Mouse (Mus musculus) megakaryocyte, adult 5-6 weeks (primary cell): ENCODE data around the gene Fut4. TPM values are rescaled to one million over a fixed set of nuclear protein-coding genes. Genes with fewer than 3 reads are reported as not detected.
"Not testable (repeated sequence)": the region's sequence is repeated elsewhere in the genome, so short reads cannot be mapped to it uniquely, and the experiment has no call there.

Source experiments
- ATAC-seq: 2 replicates; pipeline ENCODE4 v1.8.0; 2016; ENCODE audit warnings: mild to moderate bottlenecking, inconsistent platforms; ENCODE audit not compliant: poor library complexity, severe bottlenecking
- total RNA-seq, 2 experiments: library from RNA; stranded (forward) in 1 of 2; stranded (reverse) in 1 of 2; fragments of 153-499, 151-499 nt in 1 of 2; fragments of 221-1000, 200-1000 nt in 1 of 2; gene quantifications; 2 replicates each; pipeline versions ENCODE4 v1.2.3 to v1.2.4; 2015 to 2017

Fut4 gene
- total RNA-seq, 2 experiments from 2014 or later, result 7.2 to 9.5 TPM

- ATAC-seq, result no peak
Measured at GRCm38 (mm10) chr9:14726629-14727028, 25.6 kb downstream of the Fut4 start.

DNA sequence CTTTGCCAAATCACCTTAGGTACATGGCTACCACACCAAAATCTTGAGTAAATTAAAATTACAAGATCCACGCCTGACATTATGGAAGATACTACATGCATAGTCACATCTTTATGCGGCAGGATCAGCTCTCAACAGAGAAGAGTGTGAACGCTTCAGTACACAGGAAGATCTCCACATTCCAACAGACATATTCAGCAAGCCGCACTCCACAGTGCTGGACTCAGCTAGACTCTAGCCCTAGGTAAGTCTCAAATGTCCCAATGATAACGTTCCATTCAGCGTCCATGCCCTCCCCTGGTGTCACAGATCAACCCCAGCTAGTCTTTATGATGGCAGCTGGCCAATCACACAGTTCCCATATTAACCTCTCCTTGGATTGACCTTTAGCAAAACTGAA is 26.2 kb downstream of the Fut4 start:
- no peak for ATAC-seq

GRCm38 (mm10) chr9:14724755-14725420 is 27.3 kb downstream of the Fut4 start:
- peak; percentile 93 for ATAC-seq

DNA sequence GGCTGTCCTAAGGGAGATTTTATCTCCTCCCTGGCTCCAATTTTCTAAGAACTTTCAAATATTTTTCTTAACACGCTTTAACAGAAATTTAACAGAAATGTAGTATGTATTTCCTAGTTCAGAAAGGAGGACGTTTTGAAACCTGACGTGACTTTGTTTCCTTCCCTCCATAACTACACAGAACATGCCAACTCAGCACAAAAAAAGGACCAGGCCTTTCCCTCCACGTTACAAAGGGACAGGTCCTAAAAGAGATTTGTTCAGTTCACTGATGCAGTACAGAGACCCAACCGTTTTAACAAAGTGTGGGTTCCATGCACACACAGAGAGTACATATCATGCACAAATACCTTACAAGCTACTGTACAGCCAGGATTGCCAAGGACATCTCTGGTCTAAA is 30.6 kb downstream of the Fut4 start:
- no peak for ATAC-seq

GRCm38 (mm10) chr9:14720384-14720783 is 31.8 kb downstream of the Fut4 start:
- ATAC-seq, result no peak

- ATAC-seq, result 0 out of 2 replicates have a peak, but pooled peaks have one; percentile 18
Measured at GRCm38 (mm10) chr9:14718332-14718691, 33.9 kb downstream of the Fut4 start.

- peak; percentile 35; the same call in 1 of the 2 replicates for ATAC-seq
Measured at GRCm38 (mm10) chr9:14717689-14718331, 34.4 kb downstream of the Fut4 start.

- ATAC-seq, result no peak
Measured at GRCm38 (mm10) chr9:14715258-14715657, 36.9 kb downstream of the Fut4 start.

GRCm38 (mm10) chr9:14710910-14711309 is 41.3 kb downstream of the Fut4 start:
- ATAC-seq, result no peak

GRCm38 (mm10) chr9:14705321-14706162 is 46.7 kb downstream of the Fut4 start:
- ATAC-seq, result no peak

DNA sequence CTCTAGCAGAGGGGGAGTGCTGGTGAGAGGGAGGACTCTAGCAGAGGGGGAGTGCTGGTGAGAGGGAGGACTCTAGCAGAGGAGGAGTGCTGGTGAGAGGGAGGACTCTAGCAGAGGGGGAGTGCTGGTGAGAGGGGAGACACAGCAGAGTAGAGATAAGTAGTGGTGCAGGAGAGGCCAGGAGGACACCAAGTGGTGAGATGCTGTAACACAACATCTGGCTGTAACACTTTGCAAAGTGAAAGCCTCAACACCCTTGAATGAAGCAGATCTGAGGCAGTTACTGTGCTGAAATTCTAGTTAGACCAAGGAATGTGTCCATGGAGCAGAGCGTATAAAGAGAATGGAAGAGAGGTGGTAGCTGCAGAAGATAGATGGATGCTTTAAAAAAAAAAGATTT is 51.4 kb downstream of the Fut4 start:
- not testable (repeated sequence) for ATAC-seq

DNA sequence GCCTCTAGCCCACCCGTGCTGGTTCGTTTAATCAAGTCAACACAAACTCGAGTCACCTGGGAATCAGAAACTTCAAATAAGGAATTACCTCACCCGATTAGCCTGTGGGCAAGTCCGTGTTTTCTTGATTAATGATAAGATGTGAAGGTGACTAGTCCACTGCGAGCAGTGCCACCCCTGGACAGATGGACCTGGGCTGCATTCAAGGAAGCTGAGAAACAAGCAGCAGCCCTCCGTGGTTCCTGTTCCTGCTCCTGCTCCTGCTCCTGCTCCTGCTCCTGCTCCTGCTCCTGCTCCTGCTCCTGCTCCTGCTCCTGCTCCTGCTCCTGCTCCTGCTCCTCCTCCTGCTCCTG is 52.9 kb downstream of the Fut4 start:
- no peak for ATAC-seq

- ATAC-seq, result peak; percentile 79
Measured at GRCm38 (mm10) chr9:14698582-14699287, 53.5 kb downstream of the Fut4 start.

Other genes starting within 250 kb of the Fut4 start
- gene Amotl1, start 107.3 kb downstream of the Fut4 start, total RNA-seq (2015), result not detected in 2 replicates
- gene Amotl1, start 107.3 kb downstream of the Fut4 start, total RNA-seq (2017), result not detected in 2 replicates
- 0.09 TPM in 1 of 2 replicates, not detected in the other for gene Piwil4, start 11.7 kb downstream of the Fut4 start, total RNA-seq (2015)
- gene Piwil4, start 11.7 kb downstream of the Fut4 start, total RNA-seq (2017), result not detected in 2 replicates
- 3.4 and 5.6 TPM in 2 replicates for gene 1700012B09Rik, start 18.6 kb upstream of the Fut4 start, total RNA-seq (2015)
- gene 1700012B09Rik, start 18.6 kb upstream of the Fut4 start, total RNA-seq (2017), result 1.2 and 1.4 TPM in 2 replicates
- gene Mre11a, start 32.3 kb upstream of the Fut4 start, total RNA-seq (2015), result 15.1 and 19.1 TPM in 2 replicates
- 42.1 and 49.5 TPM in 2 replicates for gene Mre11a, start 32.3 kb upstream of the Fut4 start, total RNA-seq (2017)
- 37.1 and 38.4 TPM in 2 replicates for gene Ankrd49, start 32.5 kb upstream of the Fut4 start, total RNA-seq (2015)
- 36.6 and 46.4 TPM in 2 replicates for gene Ankrd49, start 32.5 kb upstream of the Fut4 start, total RNA-seq (2017)
- not detected in 2 replicates for gene Gpr83, start 107.8 kb upstream of the Fut4 start, total RNA-seq (2015)
- not detected in 2 replicates for gene Gpr83, start 107.8 kb upstream of the Fut4 start, total RNA-seq (2017)
- 0.50 TPM in 1 of 2 replicates, not detected in the other for gene Izumo1r, start 151.6 kb upstream of the Fut4 start, total RNA-seq (2015)
- 0.48 and 0.77 TPM in 2 replicates for gene Izumo1r, start 151.6 kb upstream of the Fut4 start, total RNA-seq (2017)